Mouse (Mus musculus) frontal cortex, adult 2 months (tissue): ENCODE results near the gene Gm20716. TPM values are rescaled to one million over a fixed set of nuclear protein-coding genes. Genes with fewer than 3 reads are reported as not detected.

ENCODE experiments used
- DNase-seq, 2 experiments: peaks; one replicate each; pipeline ENCODE4 v3.0.0; 2022; ENCODE audit warnings: low spot score in 1 of 2; ENCODE audit errors: extremely low spot score in 1 of 2
- polyA plus RNA-seq: library from polyadenylated mRNA; depleted of rRNA; stranded (reverse); fragments of >200 nt; gene quantifications from 2 replicates; pipeline ENCODE4 v1.2.3, GENCODE M21; 2012; rRNA removed

Gene Gm20716
- polyA plus RNA-seq = 39.3 and 41.5 TPM in 2 replicates

GRCm38 (mm10) chr2:168230026-168230728 lies at the start of gene Gm20716, which contains the start of the genes Dpm1 and Mocs3:
Gene Gm20716, minus strand, starts transcription at chr2:168230364.
Gene Dpm1, minus strand, starts transcription at chr2:168230591.
Gene Mocs3, plus strand, starts transcription at chr2:168230622.
- DNase-seq = peak; percentile 74 to 89

DNA sequence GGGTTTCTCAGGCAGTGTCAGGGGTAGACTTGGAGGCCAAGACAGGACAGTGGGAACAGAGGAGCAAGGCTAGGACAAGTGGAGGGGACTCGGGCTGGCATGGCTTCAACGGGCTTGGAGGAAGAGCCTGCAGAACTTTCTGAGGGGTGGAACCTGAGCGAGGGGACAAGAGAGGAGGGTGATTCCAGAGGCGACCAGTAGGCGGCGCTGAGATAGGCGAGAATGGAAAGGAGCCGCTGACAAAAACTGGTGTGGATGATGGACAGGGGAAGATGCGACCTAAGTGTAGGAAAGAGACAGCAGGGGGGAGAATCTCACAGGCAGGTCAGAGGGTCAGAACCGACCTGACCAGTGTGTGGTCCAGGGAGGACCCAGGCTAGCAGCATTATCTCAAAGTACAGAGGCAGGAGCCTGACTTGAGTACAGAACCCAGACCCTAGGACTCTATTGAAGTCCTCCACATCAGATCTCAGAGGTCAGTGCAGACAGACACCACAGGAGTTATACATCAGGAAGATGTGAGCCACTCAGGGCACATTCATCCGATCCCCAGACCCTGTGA lies 44.3 kb upstream of the Gm20716 start:
- peak in 1 of 2 experiments; percentile 84 for DNase-seq

GRCm38 (mm10) chr2:168273387-168273786 lies 43.2 kb upstream of the Gm20716 start:
- DNase-seq = no peak

GRCm38 (mm10) chr2:168268033-168268432 lies 37.9 kb upstream of the Gm20716 start:
- no peak for DNase-seq

DNA sequence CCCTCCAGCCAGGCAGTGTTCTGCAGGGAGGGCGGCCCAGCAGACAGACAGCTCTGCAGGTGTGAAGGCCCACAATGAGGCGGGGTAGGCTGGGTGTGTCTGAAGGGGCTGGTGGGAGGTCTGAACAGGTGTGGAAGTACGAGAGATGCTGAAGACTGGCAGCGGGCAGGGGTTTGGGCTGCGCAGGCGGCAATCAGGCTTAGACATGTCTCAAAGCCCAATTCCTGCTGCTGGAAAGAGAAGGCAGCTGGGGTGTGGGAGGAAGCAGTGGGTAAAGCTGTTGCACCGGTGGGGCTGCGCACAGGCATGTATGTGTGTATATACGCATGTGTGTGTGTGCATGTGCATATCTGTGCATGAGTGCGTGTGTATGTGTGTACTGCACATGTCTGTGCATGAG lies 30.7 kb upstream of the Gm20716 start:
- peak; percentile 61 to 75 for DNase-seq

DNA sequence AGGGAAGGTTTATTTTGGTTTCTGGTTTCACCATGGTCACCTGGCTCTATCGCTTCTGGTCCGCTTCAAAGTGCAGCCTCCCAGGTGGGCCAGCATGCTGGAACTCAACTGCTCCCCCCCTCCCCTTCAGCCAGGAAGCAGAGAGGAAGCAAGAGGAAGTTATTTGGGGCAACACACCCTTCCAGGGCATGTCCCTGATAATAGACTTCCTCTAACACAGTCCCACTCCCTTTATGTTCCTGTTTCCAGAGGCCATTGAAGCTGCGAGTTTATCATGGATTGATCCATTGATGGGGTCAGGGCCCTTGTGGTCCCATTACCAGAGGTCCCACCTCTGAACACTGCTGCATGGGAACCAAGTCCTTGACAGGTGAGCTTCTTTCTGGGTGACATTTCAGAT lies 30.0 kb upstream of the Gm20716 start:
- no peak for DNase-seq

- no peak for DNase-seq
Measured at GRCm38 (mm10) chr2:168259046-168259445, 28.9 kb upstream of the Gm20716 start.

DNA sequence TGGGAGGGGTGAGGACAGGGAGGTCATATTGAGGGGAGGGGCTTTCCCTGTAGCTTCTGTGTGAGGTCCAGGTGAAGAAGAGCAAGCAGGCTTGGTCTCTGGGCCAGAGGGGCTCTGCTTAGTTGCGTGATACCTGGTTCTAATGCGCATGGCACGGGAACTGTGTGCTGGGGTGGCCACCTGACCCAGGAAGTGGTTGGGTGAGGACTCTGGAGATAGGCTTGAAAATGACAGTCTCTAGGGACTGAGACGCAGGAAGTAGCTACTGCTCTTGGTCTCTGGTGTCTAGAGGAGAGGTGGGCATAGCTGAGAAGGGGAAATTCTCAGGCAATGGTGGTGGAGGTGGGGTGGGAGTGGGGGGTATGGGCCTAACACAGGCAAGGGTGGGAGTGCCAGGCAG lies 27.0 kb upstream of the Gm20716 start:
- no peak for DNase-seq

- no peak for DNase-seq
Measured at GRCm38 (mm10) chr2:168256506-168256905, 26.3 kb upstream of the Gm20716 start.

DNA sequence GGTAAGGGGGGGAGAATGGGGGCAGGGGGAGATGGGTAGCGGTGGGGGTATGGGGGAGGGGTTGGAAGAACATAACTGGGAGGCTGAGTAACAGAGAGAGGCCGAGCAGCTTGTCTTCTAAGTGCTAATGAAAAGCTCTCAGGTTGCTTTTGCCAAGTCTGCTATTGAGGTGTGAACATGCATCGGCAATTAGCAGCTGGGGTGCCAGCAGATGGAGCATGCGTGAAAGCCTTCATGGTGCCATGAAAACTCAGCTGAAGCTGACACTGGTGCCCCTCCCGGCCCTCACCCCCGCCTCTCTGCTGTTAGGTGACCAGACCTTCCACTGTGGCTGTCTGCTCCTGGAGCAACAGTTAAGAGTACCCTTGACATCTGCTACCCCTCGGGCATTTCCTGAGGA lies 23.7 kb upstream of the Gm20716 start:
- DNase-seq = peak; percentile 28 to 63

GRCm38 (mm10) chr2:168252639-168253292 lies 22.6 kb upstream of the Gm20716 start:
- DNase-seq = peak in 1 of 2 experiments; percentile 54

GRCm38 (mm10) chr2:168250270-168250669 lies 20.1 kb upstream of the Gm20716 start:
- DNase-seq = peak; percentile 73 to 97

GRCm38 (mm10) chr2:168248856-168249245 lies 18.7 kb upstream of the Gm20716 start:
- DNase-seq = no peak

DNA sequence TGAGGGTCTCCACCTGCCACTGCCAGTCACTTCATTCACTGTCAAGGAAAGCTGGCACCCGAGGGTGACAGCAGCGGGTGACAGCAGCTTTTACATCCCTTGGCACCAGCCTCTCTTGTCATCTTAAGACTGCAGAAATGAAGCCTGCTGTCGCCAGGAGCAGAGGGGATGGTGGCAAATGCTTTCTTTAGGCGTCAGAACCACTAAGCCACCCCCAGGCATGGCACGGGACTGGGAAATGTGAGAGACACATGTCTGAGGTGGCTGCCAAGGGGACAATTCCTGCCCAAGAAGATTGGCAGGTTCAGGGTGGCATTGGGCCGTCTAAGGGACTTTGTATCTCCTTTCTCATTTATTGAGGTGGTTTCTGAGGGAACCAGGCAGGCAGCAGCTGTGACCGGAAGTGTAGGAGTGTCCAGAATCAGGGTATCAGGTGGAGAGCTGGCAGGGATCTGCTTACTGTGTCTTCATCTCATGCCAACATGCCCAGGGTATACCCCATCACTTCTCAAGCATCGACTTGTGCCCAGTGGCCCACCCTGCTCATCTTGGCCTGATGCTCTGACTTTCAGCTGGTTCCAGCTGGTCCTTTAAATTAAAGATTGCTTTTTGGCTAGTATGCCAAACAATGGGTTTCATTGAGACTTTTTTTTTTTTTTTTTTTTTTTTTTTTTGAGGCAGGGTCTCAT lies 18.1 kb upstream of the Gm20716 start:
- DNase-seq = no peak

GRCm38 (mm10) chr2:168245571-168245970 lies 15.4 kb upstream of the Gm20716 start:
- DNase-seq = no peak

DNA sequence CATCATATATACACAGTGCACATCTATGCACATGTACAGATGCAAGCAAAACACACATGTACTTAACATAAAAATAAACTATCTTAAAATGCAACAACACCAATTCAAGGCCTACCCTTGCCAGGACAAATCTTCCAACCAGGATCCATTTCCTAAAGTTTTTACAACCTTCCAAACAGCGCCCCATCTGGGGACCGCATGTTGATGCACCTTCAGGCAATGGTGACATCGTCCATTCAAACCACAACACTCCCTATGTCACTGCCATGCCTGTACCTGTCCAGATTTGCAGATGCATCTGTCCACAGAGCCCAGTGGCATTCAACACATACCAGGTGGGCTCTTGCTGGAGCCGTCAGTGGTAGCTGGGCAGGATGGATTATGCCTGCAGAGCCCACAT lies 13.1 kb upstream of the Gm20716 start:
- no peak for DNase-seq

DNA sequence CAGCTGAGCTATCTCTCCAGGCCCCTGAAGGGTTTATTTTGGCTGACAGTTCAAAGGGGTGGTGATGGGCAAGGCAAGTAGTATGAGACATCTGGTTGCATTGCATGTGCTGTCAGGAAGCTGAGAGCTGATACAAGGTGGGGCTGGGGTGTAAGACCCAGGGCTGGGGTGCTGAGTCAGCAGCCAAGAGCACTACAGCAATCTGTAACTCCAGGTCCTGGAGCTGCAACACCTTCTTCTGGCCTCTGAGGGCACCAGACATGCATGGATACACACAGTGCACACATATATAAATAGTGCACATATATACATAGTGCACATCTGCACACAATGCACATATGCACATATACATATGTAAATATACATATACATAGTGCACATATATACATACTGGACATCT lies 12.7 kb upstream of the Gm20716 start:
- no peak for DNase-seq

GRCm38 (mm10) chr2:168238335-168238734 lies 8.2 kb upstream of the Gm20716 start:
- no peak for DNase-seq

GRCm38 (mm10) chr2:168233286-168233685 lies 3.1 kb upstream of the Gm20716 start:
- no peak for DNase-seq

- no peak for DNase-seq
Measured at GRCm38 (mm10) chr2:168231471-168231829, 1.3 kb upstream of the Gm20716 start.

GRCm38 (mm10) chr2:168230773-168231470 lies 758 bp upstream of the Gm20716 start:
- no peak for DNase-seq
